Mouse (Mus musculus) G1E (cell line): ENCODE data around the gene Cyb561. TPM values are rescaled to one million over a fixed set of nuclear protein-coding genes. Genes with fewer than 3 reads are reported as not detected.

Source experiments
- ATAC-seq: 2 replicates; pipeline ENCODE4 v1.8.0; 2016; ENCODE audit warnings: mild to moderate bottlenecking; ENCODE audit not compliant: insufficient number of reproducible peaks, poor library complexity, low FRiP score, severe bottlenecking; ENCODE audit errors: extremely low read depth
- DNase-seq: peaks from one replicate; pipeline ENCODE4 v3.0.0; 2012; ENCODE audit warnings: low spot score
- H3K27me3 ChIP-seq: 2 replicates; pipeline ENCODE4 v1.6.1; 2012; ENCODE audit warnings: mild to moderate bottlenecking, low read length, inconsistent platforms; ENCODE audit not compliant: insufficient read depth
- H3K36me3 ChIP-seq: replicated peaks from 2 replicates; pipeline ENCODE3; 2012; ENCODE audit warnings: mild to moderate bottlenecking, inconsistent platforms
- H3K4me1 ChIP-seq: 2 replicates; pipeline ENCODE4 v1.6.1; 2012; ENCODE audit warnings: low read depth, low read length, inconsistent platforms, mixed read lengths; ENCODE audit not compliant: insufficient read depth
- H3K4me3 ChIP-seq: 2 replicates; pipeline ENCODE4 v1.5.1; 2012; ENCODE audit warnings: low read depth, mild to moderate bottlenecking, inconsistent platforms, low read length, moderate library complexity, mixed read lengths
- H3K9me3 ChIP-seq: replicated peaks from 2 replicates; pipeline ENCODE4 v1.6.1; 2012; ENCODE audit warnings: inconsistent platforms
- CTCF ChIP-seq: IDR thresholded peaks from 2 replicates; pipeline ENCODE4 v1.5.1; 2012; ENCODE audit warnings: low read depth, low read length, inconsistent platforms, mixed read lengths
- GATA1 ChIP-seq: IDR thresholded peaks from 2 replicates; pipeline ENCODE4 v1.6.1; 2012; ENCODE audit warnings: borderline replicate concordance, low read length, inconsistent platforms, mixed read lengths
- GATA2 ChIP-seq: IDR thresholded peaks from 2 replicates; pipeline ENCODE4 v1.6.1; 2012; ENCODE audit warnings: low read depth, low read length, inconsistent platforms, borderline replicate concordance
- POLR2AphosphoS5 ChIP-seq: IDR thresholded peaks from 2 replicates; pipeline ENCODE4 v1.6.1; 2012; ENCODE audit warnings: low read depth, low read length, inconsistent platforms; ENCODE audit not compliant: insufficient replicate concordance
- TAL1 ChIP-seq: conservative IDR thresholded peaks from 2 replicates; pipeline ENCODE4 v1.6.1; 2012; ENCODE audit warnings: low read depth, low read length, inconsistent platforms, mixed read lengths
- polyA plus RNA-seq: library from polyadenylated mRNA; stranded (reverse); fragments of >175 nt; gene quantifications from 2 replicates; pipeline ENCODE4 v1.2.3, GENCODE M21; 2012
- total RNA-seq, 2 experiments: library from RNA; stranded (forward) in 1 of 2; stranded (reverse) in 1 of 2; fragments of 200-1000 nt in 1 of 2; fragments of >200 nt in 1 of 2; fragmentation: Nextera tagmentation in 1 of 2; gene quantifications; 2 replicates each; pipeline ENCODE4 v1.2.3; 2014 to 2017

Gene Cyb561
- total and polyA plus RNA-seq, 3 experiments, result 0.33 TPM; not detected in 2

DNA sequence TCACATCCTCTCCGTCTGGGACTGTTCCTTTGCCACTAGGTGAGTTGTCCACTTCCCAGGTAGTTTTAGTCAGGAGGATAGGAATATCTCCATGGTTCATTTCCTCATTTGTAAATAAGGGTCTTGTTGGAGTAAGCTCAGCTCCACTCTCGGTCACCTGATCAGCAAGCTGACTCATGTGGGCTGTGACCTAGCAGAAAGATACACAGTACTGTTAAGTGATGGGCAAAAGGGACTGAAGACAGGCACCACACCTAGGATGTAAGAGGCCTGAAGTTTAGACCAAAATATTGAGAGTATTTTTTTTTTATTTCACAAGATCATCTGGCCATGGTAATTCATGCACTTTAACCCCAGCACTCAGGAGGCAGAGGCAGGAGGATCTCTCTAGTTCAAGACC lies 32.3 kb downstream of the Cyb561 start:
- H3K36me3 ChIP-seq, result no peaks in the 10 kb centered on the region
- no peaks in the 10 kb centered on the region for H3K4me1 ChIP-seq
- TF ChIP-seq CTCF, result no peak
- TF ChIP-seq POLR2AphosphoS5, result no peak
- TF ChIP-seq GATA1, result no peak
- TF ChIP-seq GATA2, result no peak
- no peak for TF ChIP-seq TAL1
- H3K4me3 ChIP-seq, result no peak overlapping the region
- ATAC-seq (no peak), DNase-seq (no peak)
- H3K9me3 ChIP-seq, result no peaks in the 10 kb centered on the region
- H3K27me3 ChIP-seq, result peaks cover 26% of the 10 kb centered on the region

DNA sequence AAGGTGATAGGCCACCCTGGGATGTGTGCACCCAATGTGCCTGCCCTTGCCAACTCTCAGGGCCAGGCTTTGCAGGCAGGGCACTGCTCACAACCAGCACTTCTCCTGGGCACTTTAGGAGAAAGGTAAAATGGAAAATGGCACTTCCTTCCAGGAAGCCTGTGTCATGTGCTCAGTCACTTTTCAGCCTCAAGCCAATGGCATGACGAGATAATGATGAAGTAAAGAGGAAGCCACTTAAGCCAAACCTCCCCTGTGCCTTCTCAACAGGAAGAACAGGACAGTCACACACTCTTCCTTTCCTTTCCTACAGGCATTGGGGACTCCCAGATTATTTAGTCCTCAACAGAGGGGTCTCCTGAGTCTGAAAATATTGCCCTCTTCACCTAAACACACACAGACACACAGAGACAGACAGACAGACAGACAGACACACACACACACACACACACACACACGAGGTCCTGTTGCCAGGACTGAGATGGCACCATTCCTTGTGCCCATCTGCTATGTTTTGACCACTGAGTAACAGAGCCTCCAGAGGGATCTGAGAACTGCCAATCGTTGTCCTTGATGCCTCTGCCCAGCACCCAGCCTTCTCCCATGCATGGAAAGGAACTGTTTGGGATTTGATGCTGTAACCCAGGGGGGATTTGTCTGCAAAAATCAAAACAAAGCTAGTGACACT lies 32.9 kb downstream of the Cyb561 start:
- Histone ChIP-seq H3K9me3 (no peaks in the 10 kb centered on the region), H3K4me3 (no peak overlapping the region), H3K4me1 (no peaks in the 10 kb centered on the region), H3K36me3 (no peaks in the 10 kb centered on the region), H3K27me3 (peaks cover 26% of the 10 kb centered on the region)
- TF ChIP-seq CTCF (no peak), TAL1 (no peak), GATA2 (no peak), GATA1 (no peak), POLR2AphosphoS5 (no peak)
- DNase-seq (no peak), ATAC-seq (no peak)

DNA sequence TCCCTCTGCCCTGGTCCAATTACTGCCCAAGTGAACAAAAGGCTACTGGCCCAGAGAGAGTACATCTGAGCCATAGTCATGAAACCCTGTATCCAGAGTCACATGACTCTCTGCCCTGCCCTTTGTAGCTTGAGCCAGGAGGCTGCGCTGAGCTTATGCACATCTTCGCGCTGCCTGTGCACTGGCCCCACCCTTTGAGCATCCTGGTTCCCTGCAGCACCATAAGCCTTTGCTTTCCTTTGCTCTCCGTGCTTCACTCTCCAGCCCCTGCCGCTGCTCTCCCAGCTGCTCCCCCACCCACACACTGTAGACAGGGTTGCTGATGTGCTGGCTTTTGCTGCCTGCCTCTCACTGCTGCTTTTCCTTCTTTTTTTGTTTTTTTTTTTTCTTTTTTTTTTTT lies 39.6 kb downstream of the Cyb561 start:
- ATAC-seq (no peak), DNase-seq (no peak)
- no peak for TF ChIP-seq POLR2AphosphoS5
- TF ChIP-seq TAL1, result no peak
- TF ChIP-seq GATA1, result no peak
- TF ChIP-seq CTCF, result no peak
- TF ChIP-seq GATA2, result no peak
- Histone ChIP-seq H3K36me3 (no peaks in the 10 kb centered on the region), H3K27me3 (peaks cover 7% of the 10 kb centered on the region), H3K4me1 (no peaks in the 10 kb centered on the region), H3K9me3 (no peaks in the 10 kb centered on the region), H3K4me3 (no peak overlapping the region)

DNA sequence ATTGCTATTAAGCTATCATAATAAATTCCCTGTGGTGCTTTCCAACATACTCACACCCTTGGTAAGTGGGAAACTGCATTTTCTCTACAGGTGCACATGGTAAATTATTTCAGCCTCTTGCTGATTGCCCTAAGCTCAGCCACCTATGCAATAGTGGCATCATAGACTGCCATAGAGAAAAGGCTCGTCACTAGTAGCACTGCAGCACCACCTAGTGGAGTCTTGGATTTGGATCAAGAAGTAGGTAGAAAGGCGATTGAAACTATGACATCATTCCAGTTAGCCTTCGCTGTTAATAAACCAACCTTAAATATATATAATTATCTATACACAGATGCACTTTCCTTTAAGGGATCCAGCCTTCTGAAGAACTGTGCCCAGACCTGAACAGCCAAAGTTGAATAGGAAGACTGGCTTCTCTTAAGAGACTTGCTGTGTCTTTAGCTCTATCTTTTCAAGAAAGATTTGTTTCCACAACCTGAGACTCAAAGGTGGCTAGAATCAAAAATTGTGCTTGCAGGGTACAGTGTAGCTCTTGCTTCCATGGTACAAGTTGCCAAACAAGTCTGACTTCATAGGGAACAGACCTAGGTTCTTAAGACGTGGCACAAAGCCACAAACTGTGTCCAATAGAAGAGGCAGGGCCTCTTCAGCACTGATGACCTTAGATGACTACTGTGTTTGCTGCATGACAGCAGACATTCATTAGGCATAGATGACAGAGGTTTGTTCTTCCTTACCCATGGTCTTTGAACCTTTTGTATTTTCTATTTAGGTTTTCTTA lies 41.4 kb downstream of the Cyb561 start:
- TF ChIP-seq GATA2 (no peak), CTCF (peak; percentile 20; the same call in 1 of the 2 replicates)
- H3K9me3 ChIP-seq, result no peaks in the 10 kb centered on the region
- H3K36me3 ChIP-seq, result no peaks in the 10 kb centered on the region
- no peak overlapping the region for H3K4me3 ChIP-seq
- no peaks in the 10 kb centered on the region for H3K4me1 ChIP-seq
- DNase-seq, result peak; percentile 25
- peak; percentile 49; the same call in 1 of the 2 replicates for ATAC-seq
- H3K27me3 ChIP-seq, result peaks cover 7% of the 10 kb centered on the region

DNA sequence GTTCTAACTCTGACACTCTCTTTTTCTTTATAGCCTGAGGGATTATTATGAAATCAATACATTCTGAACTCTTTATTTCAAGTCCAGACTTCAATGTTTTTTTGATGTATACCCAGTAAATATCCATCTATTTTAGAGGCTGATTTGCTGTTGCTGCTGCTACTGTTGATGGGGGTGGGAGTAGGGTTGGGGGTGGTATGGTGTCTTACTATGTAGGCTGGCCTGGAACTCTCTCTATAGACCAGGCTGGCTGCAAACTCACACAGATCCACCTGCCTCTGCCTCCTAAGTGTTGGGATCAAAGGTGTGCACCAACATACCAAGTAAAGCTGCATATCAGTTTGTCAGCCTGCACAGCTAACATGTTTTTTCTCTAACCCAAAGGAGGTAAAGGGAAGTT lies 42.0 kb downstream of the Cyb561 start:
- Histone ChIP-seq H3K4me3 (no peak overlapping the region), H3K36me3 (no peaks in the 10 kb centered on the region), H3K9me3 (no peaks in the 10 kb centered on the region), H3K4me1 (no peaks in the 10 kb centered on the region), H3K27me3 (peaks cover 7% of the 10 kb centered on the region)
- ATAC-seq, result no peak
- TF ChIP-seq TAL1 (no peak), GATA1 (no peak), CTCF (no peak), GATA2 (no peak), POLR2AphosphoS5 (no peak)
- no peak for DNase-seq

DNA sequence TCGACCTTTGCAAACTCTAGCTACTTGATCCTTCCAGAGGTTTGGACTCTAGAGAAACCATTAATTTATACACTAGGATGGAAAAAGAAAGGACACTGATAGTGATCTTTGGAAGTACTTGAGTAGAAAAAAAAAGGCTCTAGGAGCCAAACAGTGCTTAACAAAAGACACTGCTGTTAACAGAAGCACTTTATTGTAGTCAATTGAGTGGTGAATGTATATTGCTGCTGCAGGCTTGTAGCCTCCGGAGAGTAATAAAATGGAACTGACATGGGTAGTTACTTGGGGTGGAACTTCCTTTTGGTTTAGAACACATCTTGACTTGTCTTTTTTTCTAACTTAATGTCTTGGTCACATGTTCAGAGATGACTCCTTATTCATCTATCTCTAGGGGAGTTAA lies 43.5 kb downstream of the Cyb561 start:
- H3K36me3 ChIP-seq, result no peaks in the 10 kb centered on the region
- DNase-seq (no peak), ATAC-seq (no peak)
- H3K9me3 ChIP-seq, result no peaks in the 10 kb centered on the region
- H3K4me1 ChIP-seq, result no peaks in the 10 kb centered on the region
- no peak for TF ChIP-seq TAL1
- no peak for TF ChIP-seq GATA1
- peaks cover 7% of the 10 kb centered on the region for H3K27me3 ChIP-seq
- no peak overlapping the region for H3K4me3 ChIP-seq

DNA sequence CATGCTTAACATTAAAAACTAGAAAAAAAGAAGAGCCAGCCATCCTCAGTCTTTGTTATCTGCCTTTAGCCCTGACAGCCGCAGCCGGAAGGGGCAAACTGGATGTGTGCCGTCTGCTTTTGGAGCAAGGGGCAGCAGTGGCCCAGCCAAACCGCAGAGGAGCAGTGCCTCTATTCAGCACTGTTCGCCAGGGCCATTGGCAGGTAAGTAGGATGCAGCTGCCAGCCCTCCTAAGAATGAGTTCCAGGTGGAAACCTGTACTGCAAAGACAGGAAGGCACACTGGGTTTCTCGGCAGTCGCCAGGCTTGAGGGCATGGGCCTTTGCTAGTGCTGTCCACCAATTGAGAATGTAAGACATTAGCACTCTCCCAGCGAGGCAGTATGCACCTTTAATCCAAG lies 44.2 kb downstream of the Cyb561 start:
- Histone ChIP-seq H3K4me3 (no peak overlapping the region), H3K36me3 (no peaks in the 10 kb centered on the region), H3K4me1 (no peaks in the 10 kb centered on the region), H3K27me3 (peaks cover 7% of the 10 kb centered on the region), H3K9me3 (no peaks in the 10 kb centered on the region)
- no peak for DNase-seq
- no peak for ATAC-seq
- TF ChIP-seq GATA2, result no peak
- TF ChIP-seq GATA1, result no peak
- TF ChIP-seq TAL1, result no peak
- no peak for TF ChIP-seq CTCF
- TF ChIP-seq POLR2AphosphoS5, result no peak
